Mouse (Mus musculus) left cerebral cortex, postnatal 14 days (tissue): ENCODE measurements at regions not wholly inside any gene's neighbourhood (a gene's known extent, or its start where the extent isn't known, plus 50 kb on each side); places are given as distances from the start of the nearest gene placed in this dataset.

ENCODE experiments used
- DNase-seq, 2 experiments: peaks; one replicate each; pipeline ENCODE4 v3.0.0; 2021 to 2022; ENCODE audit warnings: low spot score in 2 of 2, mixed read lengths in 1 of 2
- intact Hi-C: fragments of 180-260 bp; cut with DNase I; formaldehyde crosslinking; loops from one replicate; pipeline ENCODE4 v1.15.1; 2025

- intact Hi-C loops: no loop called here
- no peak for DNase-seq
These were observed 283.1 kb upstream of the Ddi1 start for GRCm38 (mm10) chr9:6552731-6553130.

- DNase-seq: no peak
- intact Hi-C loops: no loop called here
These were observed 270.6 kb upstream of the Ddi1 start for GRCm38 (mm10) chr9:6540178-6540700.

DNA sequence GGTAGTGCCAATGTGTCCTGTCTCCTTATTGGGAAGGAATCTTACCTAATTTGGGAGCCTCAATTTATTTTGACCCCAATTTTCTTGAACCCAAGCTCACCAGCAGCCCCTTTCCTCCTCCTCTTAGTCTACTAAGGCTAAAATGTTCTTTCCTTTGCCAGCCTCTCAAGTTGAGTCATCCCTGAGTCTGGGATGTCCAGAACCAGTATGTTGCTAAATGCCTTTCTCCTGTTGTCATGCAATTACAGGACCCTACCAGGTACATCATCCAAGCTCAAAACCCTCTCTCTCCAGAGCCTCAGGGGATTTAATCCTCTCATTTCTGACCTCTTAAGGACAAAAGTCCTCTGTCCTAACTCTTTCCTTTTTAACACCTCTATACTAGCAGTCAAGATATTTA is 259.2 kb upstream of the Ddi1 start:
- intact Hi-C loops: no loop called here
- DNase-seq: no peak

GRCm38 (mm10) chr9:6517194-6517593 is 247.5 kb upstream of the Ddi1 start:
- DNase-seq: no peak
- intact Hi-C loops: no loop called here

- no peak for DNase-seq
- intact Hi-C loops: no loop called here
These were observed 228.1 kb upstream of the Ddi1 start for GRCm38 (mm10) chr9:6497786-6498185.

- intact Hi-C loops: no loop called here
- no peak for DNase-seq
These were observed 210.8 kb upstream of the Ddi1 start for GRCm38 (mm10) chr9:6480401-6480800.

DNA sequence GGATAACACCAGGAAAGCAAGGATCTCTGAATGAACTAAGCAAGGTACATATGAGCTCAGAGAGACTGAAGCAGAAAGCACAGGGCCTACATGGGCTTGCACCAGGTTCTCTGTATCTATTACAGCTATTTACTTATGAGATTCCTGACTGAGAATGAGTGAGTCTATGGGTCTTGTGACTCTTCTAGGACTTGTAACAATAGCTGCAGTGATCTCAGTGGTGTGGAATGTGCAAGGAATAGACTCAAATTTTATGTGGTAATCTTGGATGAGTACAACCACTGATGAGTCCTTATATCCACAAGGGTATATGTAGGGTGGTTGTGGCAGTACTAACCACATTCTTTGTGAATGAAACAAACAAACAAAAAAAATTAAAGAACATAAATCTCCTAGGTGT is 184.9 kb upstream of the Ddi1 start:
- intact Hi-C loops: no loop called here
- DNase-seq: no peak

DNA sequence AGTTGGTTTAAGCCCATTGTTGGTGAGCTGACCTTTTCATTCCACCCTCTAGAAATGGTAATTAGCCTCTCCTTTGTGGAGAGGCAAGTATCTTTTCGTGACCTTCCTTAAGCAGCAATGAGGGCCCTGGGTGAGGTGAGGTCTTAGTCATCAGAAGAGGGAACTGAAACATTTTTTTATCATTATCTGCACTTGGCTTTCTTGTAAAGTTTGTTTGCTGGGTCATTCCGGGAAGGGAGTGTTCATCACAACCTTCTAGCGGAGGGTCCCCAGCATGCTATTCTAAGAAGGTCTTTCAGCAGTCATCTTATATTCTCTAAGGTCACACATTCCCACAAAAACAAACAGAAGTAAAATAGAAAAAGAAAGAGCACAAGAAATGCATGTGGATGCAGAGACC is 165.6 kb upstream of the Ddi1 start:
- no peak for DNase-seq
- intact Hi-C loops: no loop called here

DNA sequence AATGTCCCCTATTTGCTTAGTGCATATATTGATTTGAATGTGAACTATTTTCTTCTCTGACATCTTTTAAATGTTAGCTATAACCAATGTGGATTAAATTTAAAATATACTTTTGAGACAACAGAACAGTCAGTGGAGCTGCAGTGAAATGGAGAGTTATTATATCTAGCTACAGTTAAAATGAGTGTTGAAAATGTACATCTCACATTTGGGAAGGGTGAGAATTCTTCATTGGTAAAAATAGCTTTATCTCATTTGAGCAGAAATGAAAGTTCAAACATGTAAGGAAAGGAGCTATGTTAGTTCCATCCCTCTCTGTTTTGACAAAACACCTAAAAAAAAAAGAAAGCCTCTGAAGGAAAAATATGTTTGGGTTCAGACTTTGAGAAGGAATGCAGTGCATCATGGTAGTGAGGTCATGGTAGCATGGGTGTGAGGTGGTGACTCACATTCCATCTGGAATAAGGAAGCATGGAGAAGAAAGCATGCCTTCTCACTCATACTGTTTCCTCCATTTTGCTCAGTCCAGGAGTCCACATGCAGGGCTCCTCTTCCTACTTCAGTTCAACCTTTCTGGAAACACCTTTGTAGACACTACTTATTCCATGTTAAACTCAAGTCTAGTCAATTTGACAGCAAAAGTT is 164.3 kb upstream of the Ddi1 start:
- intact Hi-C loops: no loop called here
- peak in 1 of 2 experiments; percentile 5 for DNase-seq

- intact Hi-C loops: no loop called here
These were observed 161.2 kb upstream of the Ddi1 start for GRCm38 (mm10) chr9:6430859-6431258.

GRCm38 (mm10) chr9:6430437-6430836 is 160.8 kb upstream of the Ddi1 start:
- DNase-seq: no peak
- intact Hi-C loops: no loop called here

More at GRCm38 (mm10) chr9:6430859-6431258, 161.2 kb upstream of the Ddi1 start:
- DNase-seq: no peak
